Mouse (Mus musculus) c-Kit-negative CD71-positive TER-119-positive erythroid progenitor cells, embryonic 14.5 days (primary cell): ENCODE data around the gene Wnt4.

Source experiments
- DNase-seq: peaks from one replicate; pipeline ENCODE4 v3.0.0-alpha.2; 2013; ENCODE audit warnings: low read depth, low spot score

The Wnt4 gene

GRCm38 (mm10) chr4:137278144-137279040, 1.1 kb downstream of the Wnt4 start:
- no peak for DNase-seq

DNA sequence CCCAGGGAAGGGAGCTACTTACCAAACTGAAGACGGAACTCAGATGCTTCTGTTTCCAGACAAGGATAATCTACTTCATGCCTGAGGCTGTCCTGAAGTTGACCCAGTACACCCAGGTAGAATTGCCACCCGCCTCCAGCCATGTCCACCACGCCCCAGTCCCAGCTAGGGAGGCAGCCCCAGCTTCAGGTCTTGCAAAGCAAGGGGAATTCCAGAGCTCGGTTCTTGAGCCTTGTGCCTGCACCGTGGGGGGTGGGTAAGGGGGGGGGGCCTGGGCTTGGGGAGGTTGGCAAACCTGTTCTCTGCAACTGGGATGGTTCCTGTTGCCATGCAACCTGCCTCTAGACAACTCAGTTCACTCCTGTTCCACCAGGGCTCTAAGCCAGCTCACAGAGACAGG, 2.1 kb downstream of the Wnt4 start:
- DNase-seq: no peak

GRCm38 (mm10) chr4:137281273-137281672, 4.0 kb downstream of the Wnt4 start:
- no peak for DNase-seq

- DNase-seq: no peak
Observed at GRCm38 (mm10) chr4:137282122-137282521, 4.8 kb downstream of the Wnt4 start.

GRCm38 (mm10) chr4:137282584-137283406, 5.5 kb downstream of the Wnt4 start:
- no peak for DNase-seq

DNA sequence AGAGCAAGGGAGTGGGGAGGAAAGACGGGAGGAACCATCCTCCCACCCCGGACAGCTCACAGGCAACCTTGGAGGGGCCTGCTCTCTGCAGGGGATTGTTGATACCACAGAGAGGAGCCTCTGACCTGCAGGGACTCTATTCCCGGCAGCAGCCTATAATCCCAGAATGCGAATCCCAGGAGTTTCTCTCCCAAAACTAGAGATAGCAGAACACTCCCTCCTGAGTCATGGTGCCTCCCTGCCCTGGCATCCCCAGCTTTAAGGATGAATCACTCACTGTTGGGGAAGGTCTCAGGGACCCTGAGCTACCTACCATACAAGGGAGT, 6.1 kb downstream of the Wnt4 start:
- no peak for DNase-seq

DNA sequence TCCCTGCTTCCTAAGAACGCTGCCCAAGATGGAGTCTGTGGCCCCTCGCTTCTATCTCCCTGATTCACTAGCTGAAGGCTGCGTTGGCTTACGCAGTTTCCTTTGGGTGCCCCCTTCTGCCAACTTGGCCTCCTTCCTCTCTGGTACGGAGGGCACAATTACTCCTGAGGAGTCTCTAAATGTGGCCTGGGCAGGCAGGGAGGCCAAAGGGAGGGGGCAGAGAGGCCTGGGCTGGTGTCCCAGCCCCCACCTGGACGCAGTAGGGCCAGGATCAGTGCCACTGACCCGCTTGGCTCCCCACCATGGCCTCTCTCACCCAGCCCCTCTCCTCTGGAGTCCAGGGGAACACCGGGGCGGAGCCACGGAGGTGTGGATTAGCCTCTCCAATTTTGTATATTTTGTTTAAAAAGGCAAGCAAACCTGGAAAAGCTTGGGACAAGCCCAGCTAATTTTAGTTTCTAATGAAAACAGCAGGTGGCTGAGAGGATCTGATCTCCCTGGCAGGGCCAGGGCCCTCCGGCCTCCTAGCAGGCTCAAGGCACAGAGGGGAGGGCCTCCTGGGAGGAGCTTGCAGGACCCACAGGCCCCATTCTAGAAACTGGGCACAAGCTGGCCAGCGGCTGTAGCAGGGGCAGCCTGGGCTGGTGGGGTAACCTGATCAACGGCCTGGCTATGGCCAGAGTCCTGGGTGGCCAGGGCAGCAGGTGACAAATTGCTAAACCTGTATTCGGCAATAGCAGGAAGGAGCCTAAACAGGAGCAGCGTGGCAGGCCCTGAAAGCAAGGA, 8.8 kb downstream of the Wnt4 start:
- DNase-seq: no peak

- DNase-seq: no peak
Observed at GRCm38 (mm10) chr4:137286662-137286953, 9.3 kb downstream of the Wnt4 start.

DNA sequence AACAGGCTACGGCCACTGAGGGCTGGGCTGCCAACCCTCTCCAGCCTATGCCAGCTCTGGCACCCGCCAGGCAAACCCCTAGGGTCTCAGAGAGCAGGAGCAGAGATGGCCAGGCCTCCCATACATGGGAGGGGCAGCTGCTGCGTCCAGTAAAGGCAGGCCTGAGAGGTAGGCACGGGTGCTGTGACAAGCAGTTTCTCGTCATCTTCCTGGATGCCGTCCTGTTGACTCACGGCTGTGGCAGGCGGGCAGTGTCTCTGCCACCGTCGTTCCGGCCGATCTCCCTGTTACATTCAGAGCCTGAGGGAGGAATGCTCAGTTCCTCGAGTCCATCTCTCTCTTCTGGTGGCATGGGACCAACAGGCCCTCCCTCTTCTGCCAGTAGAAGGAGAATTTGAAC, 9.9 kb downstream of the Wnt4 start:
- DNase-seq: no peak

- DNase-seq: no peak
Observed at GRCm38 (mm10) chr4:137287818-137288217, 10.5 kb downstream of the Wnt4 start.

GRCm38 (mm10) chr4:137289701-137290100, 12.4 kb downstream of the Wnt4 start:
- no peak for DNase-seq

DNA sequence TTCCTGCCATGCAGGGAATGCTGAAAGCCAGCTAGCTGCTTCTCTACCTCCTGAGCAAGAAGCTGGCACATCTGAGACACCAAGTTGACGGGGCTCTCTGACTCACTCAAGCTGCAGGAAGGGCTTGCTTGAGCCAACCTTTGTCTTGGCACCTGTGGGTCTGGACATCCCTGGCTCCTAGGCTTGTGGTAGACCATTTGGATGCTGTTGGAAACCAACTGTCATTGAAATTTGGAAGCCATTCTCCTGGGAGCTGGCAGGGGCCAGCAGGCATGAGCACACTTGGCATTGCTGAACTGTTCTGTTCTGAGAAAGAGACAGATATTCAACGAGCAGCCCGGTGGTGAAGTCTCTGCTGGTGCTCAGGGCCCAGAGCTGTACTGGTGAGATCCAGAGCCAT, 13.0 kb downstream of the Wnt4 start:
- DNase-seq: no peak

DNA sequence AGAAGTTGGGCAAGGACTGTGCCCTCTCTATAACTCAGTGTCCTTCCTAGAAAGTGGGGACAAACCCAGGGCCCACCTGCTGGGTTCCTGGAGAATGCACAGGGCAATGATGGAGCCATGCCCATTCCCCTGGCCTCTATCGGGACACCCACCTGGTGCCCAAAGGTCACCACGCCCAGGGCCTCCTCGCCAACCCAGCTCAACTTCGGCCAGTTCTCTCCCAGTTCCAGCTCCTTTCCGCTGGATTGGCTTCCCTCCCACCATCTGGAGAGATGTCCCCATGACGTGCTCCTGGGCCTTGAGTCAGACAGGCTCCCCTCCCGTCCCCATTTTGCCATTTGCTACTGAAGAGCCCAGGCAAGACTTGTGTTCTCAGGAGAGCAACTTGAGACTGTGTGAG, 15.3 kb downstream of the Wnt4 start:
- no peak for DNase-seq

DNA sequence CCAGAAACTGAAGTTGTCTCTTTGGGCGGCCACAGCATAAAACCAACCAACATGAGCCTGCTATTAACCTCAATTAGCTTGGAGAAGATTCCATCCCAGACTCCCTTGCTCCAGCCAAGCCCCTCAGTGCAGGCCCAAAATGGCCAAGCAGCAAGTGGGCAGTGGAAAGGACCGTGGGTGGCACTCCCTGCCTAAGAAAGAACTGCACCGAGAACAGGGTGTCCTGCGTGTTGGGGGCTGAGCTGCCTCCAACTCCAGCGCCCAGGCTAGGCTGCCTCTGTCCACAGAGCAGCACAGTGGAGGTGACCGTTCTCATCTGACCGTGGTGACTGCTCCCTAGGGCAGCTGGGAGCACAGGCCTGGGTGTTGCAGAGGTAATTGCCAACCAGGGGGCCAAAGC, 16.7 kb downstream of the Wnt4 start:
- no peak for DNase-seq

GRCm38 (mm10) chr4:137294474-137294873, 17.2 kb downstream of the Wnt4 start:
- DNase-seq: no peak

- no peak for DNase-seq
Observed at GRCm38 (mm10) chr4:137294951-137295350, 17.7 kb downstream of the Wnt4 start.

DNA sequence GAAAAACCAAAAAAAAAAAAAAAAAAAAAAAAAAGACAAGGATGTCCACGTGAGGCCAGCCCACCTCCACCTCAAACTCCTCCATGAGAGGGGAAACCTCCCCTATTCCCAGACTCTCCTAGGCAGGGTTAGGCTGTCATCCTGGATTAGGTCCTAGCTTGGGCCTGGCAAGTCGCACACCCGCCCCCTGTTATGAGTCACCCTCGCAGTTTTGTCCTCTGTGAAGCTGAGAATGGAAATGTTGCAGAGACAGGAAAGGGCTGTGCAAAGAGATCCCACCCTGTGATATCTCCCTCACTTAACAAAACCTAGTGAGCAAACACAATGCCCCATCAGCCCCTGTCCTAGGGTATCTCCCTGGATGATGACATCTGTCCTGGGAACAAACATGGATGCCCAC, 20.3 kb downstream of the Wnt4 start:
- DNase-seq: no peak

- DNase-seq: no peak
Observed at GRCm38 (mm10) chr4:137298406-137298805, 21.1 kb downstream of the Wnt4 start.

GRCm38 (mm10) chr4:137300227-137300626, 22.9 kb downstream of the Wnt4 start:
- no peak for DNase-seq

DNA sequence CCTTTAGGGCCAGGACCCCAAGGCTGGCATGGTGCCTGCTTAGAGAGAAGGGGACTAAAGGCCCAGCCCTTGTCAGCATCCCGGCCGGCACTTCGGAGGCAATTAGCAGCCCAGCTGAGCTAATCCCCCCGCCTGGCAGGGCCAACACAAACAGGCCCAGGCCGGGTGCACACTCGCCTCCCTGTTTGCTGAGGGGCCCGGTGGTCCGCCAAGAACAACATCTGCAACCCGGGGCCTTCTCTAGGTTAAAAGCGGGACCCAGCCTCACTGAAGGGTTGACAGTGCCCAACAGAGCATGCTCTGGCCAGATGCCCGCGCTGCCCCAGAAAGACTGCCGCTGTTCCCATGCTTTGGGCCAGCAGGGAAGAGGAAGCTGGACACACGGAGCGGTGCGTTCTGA, 24.3 kb downstream of the Wnt4 start:
- DNase-seq: no peak

DNA sequence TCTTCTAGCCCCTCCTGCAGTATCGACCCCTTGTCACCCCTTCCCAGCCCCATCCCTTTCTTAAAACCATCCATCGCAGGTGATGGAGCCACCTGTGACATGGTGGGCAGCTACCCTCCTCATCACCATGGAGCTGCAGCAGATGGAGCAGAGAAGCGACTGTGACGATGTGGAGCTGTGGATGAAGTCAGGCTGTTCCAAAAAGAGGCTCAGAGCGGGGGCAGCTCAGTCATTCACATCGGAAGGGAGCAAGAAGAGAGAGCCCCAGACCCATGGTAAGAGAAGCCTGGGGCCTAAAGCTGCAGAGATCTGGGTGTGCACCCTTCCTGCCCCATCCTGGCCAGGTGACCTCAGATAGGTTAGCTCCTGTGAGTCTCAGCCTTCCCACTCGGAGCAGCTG, 26.8 kb downstream of the Wnt4 start:
- DNase-seq: no peak

DNA sequence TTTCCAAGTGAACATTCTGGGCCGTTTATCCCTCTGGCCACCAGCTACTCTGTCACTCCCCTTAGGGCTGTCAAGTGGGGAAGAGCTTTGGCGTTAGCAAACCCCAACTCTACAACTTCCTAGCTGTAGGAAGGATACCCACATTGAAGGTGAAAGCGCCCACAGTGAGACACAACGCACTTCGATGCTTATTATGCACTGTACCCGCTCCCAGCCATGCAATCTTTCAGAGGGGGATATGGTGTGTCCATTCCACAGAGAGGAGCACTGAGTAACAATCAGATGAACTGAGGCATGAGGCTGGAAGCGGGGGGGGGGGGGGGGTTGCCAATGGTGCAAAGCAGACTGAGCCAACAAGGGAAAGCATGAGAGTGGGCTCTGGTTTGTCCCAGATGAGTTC, 27.8 kb downstream of the Wnt4 start:
- no peak for DNase-seq
